Mouse (Mus musculus) embryonic fibroblast, embryonic 13.5 days (primary cell): ENCODE measurements around the gene Dennd1b. TPM values are rescaled to one million over a fixed set of nuclear protein-coding genes. Genes with fewer than 3 reads are reported as not detected.

Source experiments
- H3K27ac ChIP-seq: 2 replicates; pipeline ENCODE4 v1.5.1; 2012; ENCODE audit warnings: low read length, control low read depth, inconsistent platforms; ENCODE audit not compliant: insufficient read depth
- H3K4me1 ChIP-seq: 2 replicates; pipeline ENCODE4 v1.6.1; 2011; ENCODE audit warnings: low read length; ENCODE audit not compliant: control insufficient read depth, insufficient read depth
- H3K4me3 ChIP-seq: 2 replicates; pipeline ENCODE4 v1.5.1; 2011; ENCODE audit warnings: mild to moderate bottlenecking, control low read depth, low read length; ENCODE audit not compliant: insufficient read depth
- CTCF ChIP-seq: IDR thresholded peaks from 2 replicates; pipeline ENCODE4 v1.5.1; 2011; ENCODE audit warnings: mild to moderate bottlenecking, control low read depth, low read length, moderate library complexity, borderline replicate concordance; ENCODE audit not compliant: insufficient read depth
- POLR2A ChIP-seq: IDR thresholded peaks from 2 replicates; pipeline ENCODE4 v1.6.1; 2011; ENCODE audit warnings: low read depth, mild to moderate bottlenecking, control low read depth, low read length, moderate library complexity
- polyA plus RNA-seq: library from polyadenylated mRNA; stranded (reverse); fragments of >200 nt; gene quantifications from 2 replicates; pipeline ENCODE4 v1.2.4, GENCODE M21; 2011; ENCODE audit warnings: low read depth; ENCODE audit not compliant: missing spikeins, insufficient read length

Dennd1b gene
- polyA plus RNA-seq, 1 experiment, result 12.3 TPM

GRCm38 (mm10) chr1:139096369-139096768 lies 133.1 kb downstream of the Dennd1b start:
- H3K27ac ChIP-seq, result no peak overlapping the region
- no peak for TF ChIP-seq CTCF
- H3K4me1 ChIP-seq, result no peaks in the 10 kb centered on the region
- H3K4me3 ChIP-seq, result no peak overlapping the region

GRCm38 (mm10) chr1:139098088-139098487 lies 134.9 kb downstream of the Dennd1b start:
- Histone ChIP-seq H3K4me3 (no peak overlapping the region), H3K4me1 (no peaks in the 10 kb centered on the region), H3K27ac (no peak overlapping the region)
- TF ChIP-seq POLR2A (no peak), CTCF (no peak)

GRCm38 (mm10) chr1:139101725-139102124 lies 138.5 kb downstream of the Dennd1b start:
- H3K27ac ChIP-seq, result no peak overlapping the region
- no peak for TF ChIP-seq POLR2A
- TF ChIP-seq CTCF, result no peak

GRCm38 (mm10) chr1:139108251-139108650 lies 145.0 kb downstream of the Dennd1b start:
- Histone ChIP-seq H3K4me1 (peaks cover 4% of the 10 kb centered on the region; the same call in 1 of the 2 replicates), H3K4me3 (no peak overlapping the region), H3K27ac (no peak overlapping the region)
- TF ChIP-seq CTCF (no peak), POLR2A (no peak)

More at GRCm38 (mm10) chr1:139101725-139102124, 138.5 kb downstream of the Dennd1b start:
- no peak overlapping the region for H3K4me3 ChIP-seq
- no peaks in the 10 kb centered on the region for H3K4me1 ChIP-seq

- TF ChIP-seq POLR2A (no peak), CTCF (no peak)
- Histone ChIP-seq H3K27ac (no peak overlapping the region), H3K4me3 (no peak overlapping the region), H3K4me1 (no peaks in the 10 kb centered on the region)
These were observed 159.4 kb downstream of the Dennd1b start for GRCm38 (mm10) chr1:139122626-139123025.

- TF ChIP-seq CTCF, result no peak
- TF ChIP-seq POLR2A, result no peak
These were observed 176.4 kb downstream of the Dennd1b start for GRCm38 (mm10) chr1:139139644-139140043.

GRCm38 (mm10) chr1:139145516-139145915 lies 182.3 kb downstream of the Dennd1b start:
- Histone ChIP-seq H3K27ac (peak overlapping the region; percentile 40; the same call in 1 of the 2 replicates), H3K4me1 (0 out of 2 replicates have a peak, but pooled peaks cover 2% of the 10 kb centered on the region), H3K4me3 (no peak overlapping the region)
- TF ChIP-seq CTCF (no peak), POLR2A (no peak)

More at GRCm38 (mm10) chr1:139139644-139140043, 176.4 kb downstream of the Dennd1b start:
- H3K4me3 ChIP-seq, result no peak overlapping the region
- no peak overlapping the region for H3K27ac ChIP-seq
- no peaks in the 10 kb centered on the region for H3K4me1 ChIP-seq

GRCm38 (mm10) chr1:139146306-139146705 lies 183.1 kb downstream of the Dennd1b start:
- H3K4me1 ChIP-seq, result 0 out of 2 replicates have a peak, but pooled peaks cover 2% of the 10 kb centered on the region
- H3K27ac ChIP-seq, result no peak overlapping the region
- H3K4me3 ChIP-seq, result no peak overlapping the region
- TF ChIP-seq CTCF (no peak), POLR2A (no peak)

- TF ChIP-seq CTCF (no peak), POLR2A (no peak)
- H3K27ac ChIP-seq, result no peak overlapping the region
- H3K4me1 ChIP-seq, result no peaks in the 10 kb centered on the region
- H3K4me3 ChIP-seq, result no peak overlapping the region
These were observed 189.8 kb downstream of the Dennd1b start for GRCm38 (mm10) chr1:139153006-139153405.

- TF ChIP-seq POLR2A, result no peak
- TF ChIP-seq CTCF, result no peak
- Histone ChIP-seq H3K27ac (no peak overlapping the region), H3K4me3 (no peak overlapping the region), H3K4me1 (no peaks in the 10 kb centered on the region)
These were observed 190.3 kb downstream of the Dennd1b start for GRCm38 (mm10) chr1:139153493-139153892.
